Mouse (Mus musculus): ENCODE measurements around the gene Mrnip. TPM values are rescaled to one million over a fixed set of nuclear protein-coding genes. Genes with fewer than 3 reads are reported as not detected.

The Mrnip gene
- polyA plus RNA-seq, 2 experiments, result 16.8 to 17.6 TPM

- Histone ChIP-seq H3K9ac (ENCODE audit: low read depth, low read length, severe bottlenecking) (no peak overlapping the region), H3K27ac (replicated peaks; ENCODE audit: low read depth, low read length) (no peak overlapping the region), H3K4me1 (ENCODE audit: control insufficient read depth, insufficient read depth, low read length) (no peaks in the 10 kb centered on the region), H3K27me3 (ENCODE audit: control insufficient read depth, insufficient read depth, low read length) (no peaks in the 10 kb centered on the region), H3K9me3 (ENCODE audit: control insufficient read depth, low read length) (no peaks in the 10 kb centered on the region), H3K36me3 (ENCODE audit: control insufficient read depth, insufficient read depth, low read length) (peaks cover 16% of the 10 kb centered on the region; the same call in 1 of the 2 replicates), H3K4me2 (replicated peaks; ENCODE audit: low read depth, low read length, severe bottlenecking) (no peak overlapping the region), H3K4me3 (replicated peaks; ENCODE audit: low read length) (no peak overlapping the region)
- no peak for DNase-seq (ENCODE audit: low spot score)
- no peak for TF ChIP-seq POLR2A (IDR thresholded peaks at IDR 0.05; ENCODE audit: borderline replicate concordance, extremely low read depth, insufficient read depth, insufficient read length)
- WGBS, result 86% methylated on average over 3 of the region's 3 CpGs
- no peak for ATAC-seq (ENCODE audit: low FRiP score, low read depth)
Measured at GRCm38 (mm10) chr11:50184788-50185187, 10.5 kb downstream of the Mrnip start.

GRCm38 (mm10) chr11:50188682-50189081 is 14.4 kb downstream of the Mrnip start:
- ATAC-seq (ENCODE audit: low FRiP score, low read depth) (no peak), DNase-seq (ENCODE audit: low spot score) (no peak)
- no peaks in the 10 kb centered on the region for H3K4me1 ChIP-seq (ENCODE audit: control insufficient read depth, insufficient read depth, low read length)
- H3K9ac ChIP-seq (ENCODE audit: low read depth, low read length, severe bottlenecking), result no peak overlapping the region
- H3K4me2 ChIP-seq (replicated peaks; ENCODE audit: low read depth, low read length, severe bottlenecking), result no peak overlapping the region
- no peak overlapping the region for H3K27ac ChIP-seq (replicated peaks; ENCODE audit: low read depth, low read length)
- TF ChIP-seq POLR2A (IDR thresholded peaks at IDR 0.05; ENCODE audit: borderline replicate concordance, extremely low read depth, insufficient read depth, insufficient read length), result no peak
- peaks cover 9% of the 10 kb centered on the region; the same call in 1 of the 2 replicates for H3K36me3 ChIP-seq (ENCODE audit: control insufficient read depth, insufficient read depth, low read length)
- no peaks in the 10 kb centered on the region for H3K27me3 ChIP-seq (ENCODE audit: control insufficient read depth, insufficient read depth, low read length)
- no peaks in the 10 kb centered on the region for H3K9me3 ChIP-seq (ENCODE audit: control insufficient read depth, low read length)
- 70% methylated on average over 7 of the region's 7 CpGs for WGBS
- H3K4me3 ChIP-seq (replicated peaks; ENCODE audit: low read length), result no peak overlapping the region

GRCm38 (mm10) chr11:50190362-50190761 is 16.1 kb downstream of the Mrnip start:
- no peaks in the 10 kb centered on the region for H3K9me3 ChIP-seq (ENCODE audit: control insufficient read depth, low read length)

GRCm38 (mm10) chr11:50192278-50192677 is 18.0 kb downstream of the Mrnip start:
- DNase-seq (ENCODE audit: low spot score) (no peak), ATAC-seq (ENCODE audit: low FRiP score, low read depth) (no peak)
- TF ChIP-seq POLR2A (IDR thresholded peaks at IDR 0.05; ENCODE audit: borderline replicate concordance, extremely low read depth, insufficient read depth, insufficient read length), result no peak
- no peaks in the 10 kb centered on the region for H3K27me3 ChIP-seq (ENCODE audit: control insufficient read depth, insufficient read depth, low read length)
- WGBS, result 69% methylated on average over 3 of the region's 3 CpGs
- H3K9ac ChIP-seq (ENCODE audit: low read depth, low read length, severe bottlenecking), result no peak overlapping the region
- H3K36me3 ChIP-seq (ENCODE audit: control insufficient read depth, insufficient read depth, low read length), result peaks cover 11% of the 10 kb centered on the region; the same call in 1 of the 2 replicates
- no peak overlapping the region for H3K27ac ChIP-seq (replicated peaks; ENCODE audit: low read depth, low read length)
- H3K4me2 ChIP-seq (replicated peaks; ENCODE audit: low read depth, low read length, severe bottlenecking), result no peak overlapping the region
- no peaks in the 10 kb centered on the region for H3K9me3 ChIP-seq (ENCODE audit: control insufficient read depth, low read length)
- H3K4me3 ChIP-seq (replicated peaks; ENCODE audit: low read length), result no peak overlapping the region
- no peaks in the 10 kb centered on the region for H3K4me1 ChIP-seq (ENCODE audit: control insufficient read depth, insufficient read depth, low read length)

More at GRCm38 (mm10) chr11:50190362-50190761, 16.1 kb downstream of the Mrnip start:
- no peak overlapping the region for H3K27ac ChIP-seq (replicated peaks; ENCODE audit: low read depth, low read length)
- DNase-seq (ENCODE audit: low spot score) (no peak), ATAC-seq (ENCODE audit: low FRiP score, low read depth) (no peak)
- H3K4me1 ChIP-seq (ENCODE audit: control insufficient read depth, insufficient read depth, low read length), result no peaks in the 10 kb centered on the region
- no peaks in the 10 kb centered on the region for H3K27me3 ChIP-seq (ENCODE audit: control insufficient read depth, insufficient read depth, low read length)
- no peak overlapping the region for H3K4me2 ChIP-seq (replicated peaks; ENCODE audit: low read depth, low read length, severe bottlenecking)
- no peak overlapping the region for H3K9ac ChIP-seq (ENCODE audit: low read depth, low read length, severe bottlenecking)
- TF ChIP-seq POLR2A (IDR thresholded peaks at IDR 0.05; ENCODE audit: borderline replicate concordance, extremely low read depth, insufficient read depth, insufficient read length), result no peak
- 82% methylated on average over 4 of the region's 4 CpGs for WGBS
- peaks cover 11% of the 10 kb centered on the region; the same call in 1 of the 2 replicates for H3K36me3 ChIP-seq (ENCODE audit: control insufficient read depth, insufficient read depth, low read length)
- H3K4me3 ChIP-seq (replicated peaks; ENCODE audit: low read length), result no peak overlapping the region

GRCm38 (mm10) chr11:50194070-50194469 is 19.8 kb downstream of the Mrnip start:
- Histone ChIP-seq H3K27me3 (ENCODE audit: control insufficient read depth, insufficient read depth, low read length) (no peaks in the 10 kb centered on the region), H3K4me3 (replicated peaks; ENCODE audit: low read length) (no peak overlapping the region), H3K9ac (ENCODE audit: low read depth, low read length, severe bottlenecking) (no peak overlapping the region), H3K27ac (replicated peaks; ENCODE audit: low read depth, low read length) (no peak overlapping the region), H3K36me3 (ENCODE audit: control insufficient read depth, insufficient read depth, low read length) (peaks cover 8% of the 10 kb centered on the region), H3K4me1 (ENCODE audit: control insufficient read depth, insufficient read depth, low read length) (no peaks in the 10 kb centered on the region), H3K9me3 (ENCODE audit: control insufficient read depth, low read length) (no peaks in the 10 kb centered on the region), H3K4me2 (replicated peaks; ENCODE audit: low read depth, low read length, severe bottlenecking) (no peak overlapping the region)
- WGBS, result 66% methylated on average over 7 of the region's 7 CpGs
- no peak for TF ChIP-seq POLR2A (IDR thresholded peaks at IDR 0.05; ENCODE audit: borderline replicate concordance, extremely low read depth, insufficient read depth, insufficient read length)
- DNase-seq (ENCODE audit: low spot score) (no peak), ATAC-seq (ENCODE audit: low FRiP score, low read depth) (no peak)

GRCm38 (mm10) chr11:50194793-50195192 is 20.5 kb downstream of the Mrnip start:
- Histone ChIP-seq H3K27me3 (ENCODE audit: control insufficient read depth, insufficient read depth, low read length) (no peaks in the 10 kb centered on the region), H3K4me1 (ENCODE audit: control insufficient read depth, insufficient read depth, low read length) (no peaks in the 10 kb centered on the region), H3K36me3 (ENCODE audit: control insufficient read depth, insufficient read depth, low read length) (peaks cover 16% of the 10 kb centered on the region), H3K9me3 (ENCODE audit: control insufficient read depth, low read length) (no peaks in the 10 kb centered on the region), H3K4me3 (replicated peaks; ENCODE audit: low read length) (no peak overlapping the region), H3K27ac (replicated peaks; ENCODE audit: low read depth, low read length) (no peak overlapping the region), H3K9ac (ENCODE audit: low read depth, low read length, severe bottlenecking) (no peak overlapping the region), H3K4me2 (replicated peaks; ENCODE audit: low read depth, low read length, severe bottlenecking) (no peak overlapping the region)
- WGBS, result 81% methylated on average over 4 of the region's 4 CpGs
- ATAC-seq (ENCODE audit: low FRiP score, low read depth) (no peak), DNase-seq (ENCODE audit: low spot score) (no peak)
- no peak for TF ChIP-seq POLR2A (IDR thresholded peaks at IDR 0.05; ENCODE audit: borderline replicate concordance, extremely low read depth, insufficient read depth, insufficient read length)
